Mouse (Mus musculus) CH12.LX (cell line): ENCODE results near the gene Gsap.

Source experiments
- CTCF ChIP-seq, 2 experiments: IDR thresholded peaks in 1 of 2; conservative IDR thresholded peaks in 1 of 2; 2 replicates each; pipeline ENCODE4 v1.5.1; 2011 to 2012; ENCODE audit warnings: low read depth in 2 of 2, low read length in 2 of 2, improper control_type of control experiment in 1 of 2, inconsistent platforms in 1 of 2, mild to moderate bottlenecking in 1 of 2, moderate library complexity in 1 of 2
- HCFC1 ChIP-seq: IDR thresholded peaks from 2 replicates; pipeline ENCODE4 v1.6.1; 2012; ENCODE audit warnings: low read depth, mild to moderate bottlenecking, inconsistent platforms, low read length, improper control_type of control experiment
- MAFK ChIP-seq: IDR thresholded peaks from 2 replicates; pipeline ENCODE4 v1.6.1; 2011; ENCODE audit warnings: low read length, improper control_type of control experiment; ENCODE audit not compliant: insufficient replicate concordance
- POLR2A ChIP-seq: IDR thresholded peaks from 2 replicates; pipeline ENCODE4 v1.6.1; 2011; ENCODE audit warnings: low read depth, mild to moderate bottlenecking, improper control_type of control experiment, low read length
- POLR2AphosphoS2 ChIP-seq: IDR thresholded peaks from 2 replicates; pipeline ENCODE4 v1.6.1; 2011; ENCODE audit warnings: low read depth, low read length, improper control_type of control experiment
- USF2 ChIP-seq: conservative IDR thresholded peaks from 2 replicates; pipeline ENCODE4 v1.6.1; 2011; ENCODE audit warnings: low read depth, low read length, improper control_type of control experiment
- ZKSCAN1 ChIP-seq: IDR thresholded peaks from 2 replicates; pipeline ENCODE4 v1.6.1; 2012; ENCODE audit warnings: low read depth, inconsistent platforms, low read length, improper control_type of control experiment, borderline replicate concordance

DNA sequence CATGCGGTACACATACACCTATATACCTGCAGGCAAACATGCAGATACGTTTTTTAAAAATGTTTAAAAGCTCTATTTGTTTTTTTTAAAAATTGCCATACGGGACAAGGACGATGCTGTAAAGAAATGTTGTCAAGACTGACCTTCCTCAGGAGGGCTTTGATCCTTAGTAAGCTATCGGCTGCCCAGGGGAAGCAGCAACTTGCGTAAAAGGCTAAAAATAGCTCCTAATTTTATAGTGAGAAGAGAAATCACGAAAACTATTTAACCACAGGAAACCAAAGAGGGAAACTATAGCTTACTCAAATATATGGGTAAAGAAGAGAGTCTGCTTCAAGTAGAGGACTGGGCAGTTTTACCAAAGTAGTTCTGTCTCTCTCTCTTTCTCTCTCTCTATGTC is 74.7 kb downstream of the Gsap start:
- TF ChIP-seq CTCF (conservative IDR thresholded peaks at IDR 0.05 in 1 of 2, IDR thresholded peaks at IDR 0.05 in 1 of 2; ENCODE audit: low read depth in 2 of 2, low read length in 2 of 2) = no peak
- no peak for TF ChIP-seq MAFK
- TF ChIP-seq POLR2AphosphoS2 = no peak
- no peak for TF ChIP-seq POLR2A
- TF ChIP-seq HCFC1 = no peak
- TF ChIP-seq ZKSCAN1 = no peak
- no peak for TF ChIP-seq USF2
